Mouse (Mus musculus): Measurements from ENCODE around the gene Pnmt. TPM values are rescaled to one million over a fixed set of nuclear protein-coding genes. Genes with fewer than 3 reads are reported as not detected.

Pnmt gene
- polyA plus RNA-seq, 1 experiment from 2014 or later: not detected

GRCm38 (mm10) chr11:98348083-98348961, 37.9 kb upstream of the Pnmt start, which contains the start of gene Ppp1r1b:
Gene Ppp1r1b, plus strand, starts transcription at chr11:98348404.
- H3K4me1 ChIP-seq (replicated peaks): peaks cover 30% of the 10 kb centered on the region
- H3K4me3 ChIP-seq (replicated peaks): peak within 1 kb of the TSS; percentile 49
- peak within 1 kb of the TSS; percentile 50 for H3K9ac ChIP-seq
- H3K36me3 ChIP-seq: no peaks in the 10 kb centered on the region
- peak; percentile 82 for ATAC-seq
- peaks cover 66% of the 10 kb centered on the region for H3K27me3 ChIP-seq (replicated peaks)
- under 1% methylated on average over 54 of the region's 55 CpGs for WGBS
- H3K27ac ChIP-seq: no peak within 1 kb of the TSS
- peak within 1 kb of the TSS; percentile 89 for H3K4me2 ChIP-seq (replicated peaks)
- no peaks in the 10 kb centered on the region for H3K9me3 ChIP-seq

GRCm38 (mm10) chr11:98349308-98349707, 36.9 kb upstream of the Pnmt start:
- peaks cover 30% of the 10 kb centered on the region for H3K4me1 ChIP-seq (replicated peaks)
- H3K27me3 ChIP-seq (replicated peaks): peaks cover 62% of the 10 kb centered on the region
- H3K27ac ChIP-seq: no peak overlapping the region
- WGBS: 7% methylated on average over 9 of the region's 9 CpGs
- ATAC-seq: no peak
- peak overlapping the region; percentile 89 for H3K4me2 ChIP-seq (replicated peaks)
- H3K4me3 ChIP-seq (replicated peaks): peak overlapping the region; percentile 49
- H3K9ac ChIP-seq: no peak overlapping the region
- H3K9me3 ChIP-seq: no peaks in the 10 kb centered on the region
- no peaks in the 10 kb centered on the region for H3K36me3 ChIP-seq

GRCm38 (mm10) chr11:98352272-98352990, 33.8 kb upstream of the Pnmt start:
- Histone ChIP-seq H3K9ac (no peak overlapping the region), H3K4me1 (replicated peaks) (peaks cover 45% of the 10 kb centered on the region), H3K36me3 (no peaks in the 10 kb centered on the region), H3K4me2 (replicated peaks) (0 out of 2 replicates have a peak overlapping the region, but pooled peaks have one; percentile 2), H3K9me3 (no peaks in the 10 kb centered on the region), H3K4me3 (replicated peaks) (no peak overlapping the region), H3K27ac (peak overlapping the region; percentile 55), H3K27me3 (replicated peaks) (peaks cover 48% of the 10 kb centered on the region)
- 70% methylated on average over 18 of the region's 18 CpGs for WGBS
- ATAC-seq: peak; percentile 34; the same call in 1 of the 2 replicates

- peak overlapping the region; percentile 55 for H3K27ac ChIP-seq
- H3K27me3 ChIP-seq (replicated peaks): peaks cover 35% of the 10 kb centered on the region
- H3K4me1 ChIP-seq (replicated peaks): peaks cover 37% of the 10 kb centered on the region
- H3K4me3 ChIP-seq (replicated peaks): no peak overlapping the region
- no peak overlapping the region for H3K9ac ChIP-seq
- no peaks in the 10 kb centered on the region for H3K9me3 ChIP-seq
- ATAC-seq: 0 out of 2 replicates have a peak, but pooled peaks have one; percentile 17
- no peak overlapping the region for H3K4me2 ChIP-seq (replicated peaks)
- WGBS: 22% methylated on average over 8 of the region's 8 CpGs
- no peaks in the 10 kb centered on the region for H3K36me3 ChIP-seq
These were observed 32.5 kb upstream of the Pnmt start for GRCm38 (mm10) chr11:98353651-98354211.

GRCm38 (mm10) chr11:98354445-98354844, 31.8 kb upstream of the Pnmt start:
- Histone ChIP-seq H3K4me2 (replicated peaks) (no peak overlapping the region), H3K4me1 (replicated peaks) (peaks cover 42% of the 10 kb centered on the region), H3K36me3 (no peaks in the 10 kb centered on the region), H3K9ac (no peak overlapping the region), H3K27ac (0 out of 2 replicates have a peak overlapping the region, but pooled peaks have one; percentile 55), H3K4me3 (replicated peaks) (no peak overlapping the region), H3K27me3 (replicated peaks) (peaks cover 28% of the 10 kb centered on the region), H3K9me3 (no peaks in the 10 kb centered on the region)
- 64% methylated on average over 14 of the region's 14 CpGs for WGBS
- ATAC-seq: no peak

- H3K27ac ChIP-seq: peak overlapping the region; percentile 22; the same call in 1 of the 2 replicates
- no peak overlapping the region for H3K4me3 ChIP-seq (replicated peaks)
- no peak overlapping the region for H3K4me2 ChIP-seq (replicated peaks)
- H3K9me3 ChIP-seq: no peaks in the 10 kb centered on the region
- WGBS: 9% methylated on average over 6 of the region's 6 CpGs
- H3K9ac ChIP-seq: no peak overlapping the region
- no peaks in the 10 kb centered on the region for H3K36me3 ChIP-seq
- peaks cover 15% of the 10 kb centered on the region for H3K27me3 ChIP-seq (replicated peaks)
- no peak for ATAC-seq
- H3K4me1 ChIP-seq (replicated peaks): peaks cover 43% of the 10 kb centered on the region
These were observed 30.4 kb upstream of the Pnmt start for GRCm38 (mm10) chr11:98355732-98356299.

GRCm38 (mm10) chr11:98356625-98357394, 29.4 kb upstream of the Pnmt start:
- 71% methylated on average over 7 of the region's 7 CpGs for WGBS
- Histone ChIP-seq H3K4me1 (replicated peaks) (peaks cover 51% of the 10 kb centered on the region), H3K27me3 (replicated peaks) (peaks cover 7% of the 10 kb centered on the region; the same call in 1 of the 2 replicates), H3K36me3 (no peaks in the 10 kb centered on the region), H3K27ac (peak overlapping the region; percentile 93), H3K4me2 (replicated peaks) (peak overlapping the region; percentile 58), H3K9me3 (no peaks in the 10 kb centered on the region), H3K4me3 (replicated peaks) (no peak overlapping the region), H3K9ac (peak overlapping the region; percentile 33; the same call in 1 of the 2 replicates)
- ATAC-seq: 0 out of 2 replicates have a peak, but pooled peaks have one; percentile 4

- H3K9ac ChIP-seq: peak overlapping the region; percentile 33; the same call in 1 of the 2 replicates
- WGBS: 5% methylated on average over 13 of the region's 13 CpGs
- H3K36me3 ChIP-seq: no peaks in the 10 kb centered on the region
- H3K9me3 ChIP-seq: no peaks in the 10 kb centered on the region
- peak overlapping the region; percentile 78 for H3K4me3 ChIP-seq (replicated peaks)
- H3K4me1 ChIP-seq (replicated peaks): peaks cover 51% of the 10 kb centered on the region
- peaks cover 1% of the 10 kb centered on the region; the same call in 1 of the 2 replicates for H3K27me3 ChIP-seq (replicated peaks)
- H3K27ac ChIP-seq: peak overlapping the region; percentile 93
- peak; percentile 28 for ATAC-seq
- H3K4me2 ChIP-seq (replicated peaks): peak overlapping the region; percentile 58
These were observed 28.7 kb upstream of the Pnmt start for GRCm38 (mm10) chr11:98357396-98358160.

- WGBS: under 1% methylated on average over 60 of the region's 60 CpGs
- peak; percentile 83 for ATAC-seq
- Histone ChIP-seq H3K27me3 (replicated peaks) (no peaks in the 10 kb centered on the region), H3K9ac (peak within 1 kb of the TSS; percentile 65), H3K9me3 (no peaks in the 10 kb centered on the region), H3K36me3 (no peaks in the 10 kb centered on the region), H3K4me2 (replicated peaks) (peak within 1 kb of the TSS; percentile 82), H3K27ac (peak within 1 kb of the TSS; percentile 93), H3K4me1 (replicated peaks) (peaks cover 47% of the 10 kb centered on the region), H3K4me3 (replicated peaks) (peak within 1 kb of the TSS; percentile 78)
These were observed 27.8 kb upstream of the Pnmt start, which contains the start of gene Stard3 for GRCm38 (mm10) chr11:98358161-98359083. Gene Stard3, plus strand, starts transcription at chr11:98358368.

Measured in intestine, embryonic 15.5 days (tissue).